Mouse (Mus musculus) left cerebral cortex, postnatal 4 days (tissue): ENCODE measurements around the gene 3110082I17Rik. TPM values are rescaled to one million over a fixed set of nuclear protein-coding genes. Genes with fewer than 3 reads are reported as not detected.
"Not testable (repeated sequence)": the region's sequence is repeated elsewhere in the genome, so short reads cannot be mapped to it uniquely, and the experiment has no call there.

Source experiments
- DNase-seq: peaks from one replicate; pipeline ENCODE4 v3.0.0-alpha.2; 2022
- intact Hi-C: fragments of 180-260 bp; cut with DNase I; formaldehyde crosslinking; loops from one replicate; pipeline ENCODE4 v1.15.1; 2025
- total RNA-seq, 2 experiments: library from RNA; stranded (reverse); gene quantifications; 2 replicates each; pipeline ENCODE4 v1.2.3; 2021

Gene 3110082I17Rik
- total RNA-seq, 2 experiments from 2014 or later = 18.0 to 19.2 TPM

DNA sequence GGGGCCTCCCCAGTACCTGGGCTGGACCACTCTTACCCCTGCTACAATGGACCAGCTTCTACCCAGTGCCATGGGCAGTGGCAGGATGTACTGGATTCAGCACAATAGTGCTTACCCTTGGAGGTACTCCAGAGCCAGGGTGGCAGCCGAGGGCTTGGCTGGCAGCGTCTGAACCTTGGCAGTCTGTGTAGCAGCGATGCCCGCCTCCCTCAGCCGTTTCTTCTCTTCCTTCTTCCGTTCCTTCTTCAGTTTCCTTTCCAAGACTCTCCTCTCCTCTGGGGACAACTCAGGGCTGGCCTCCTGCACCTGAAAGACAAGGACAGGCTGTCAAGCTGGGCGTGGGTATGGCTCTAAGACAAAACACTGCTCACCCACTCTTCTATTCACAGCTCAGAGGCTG is 96.5 kb downstream of the 3110082I17Rik start:
- intact Hi-C loops = loop anchor here (5.0 kb wide), 1 partner anchor 103 kb away; no protein-coding TSS in a partner anchor
- DNase-seq = no peak

DNA sequence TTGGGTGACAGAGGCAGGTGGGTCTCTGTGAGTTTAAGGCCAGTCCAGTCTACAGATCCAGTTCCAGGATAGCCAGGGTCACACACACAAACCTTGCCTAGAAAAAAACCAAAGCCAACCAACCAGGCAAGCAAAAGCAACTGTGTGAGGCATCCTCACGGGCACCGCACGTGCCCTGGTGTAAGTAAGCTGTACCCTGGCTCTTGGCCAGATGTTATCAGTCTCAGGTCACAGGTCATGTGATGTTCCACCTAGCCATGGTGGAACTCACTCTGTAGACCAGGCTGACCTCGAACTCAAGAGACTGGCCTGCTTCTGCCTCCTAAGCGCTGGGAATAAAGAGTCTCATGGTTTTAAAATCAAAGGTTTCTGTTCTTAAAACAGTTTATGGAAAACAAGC is 101.1 kb downstream of the 3110082I17Rik start:
- no peak for DNase-seq
- intact Hi-C loops = no loop called here

DNA sequence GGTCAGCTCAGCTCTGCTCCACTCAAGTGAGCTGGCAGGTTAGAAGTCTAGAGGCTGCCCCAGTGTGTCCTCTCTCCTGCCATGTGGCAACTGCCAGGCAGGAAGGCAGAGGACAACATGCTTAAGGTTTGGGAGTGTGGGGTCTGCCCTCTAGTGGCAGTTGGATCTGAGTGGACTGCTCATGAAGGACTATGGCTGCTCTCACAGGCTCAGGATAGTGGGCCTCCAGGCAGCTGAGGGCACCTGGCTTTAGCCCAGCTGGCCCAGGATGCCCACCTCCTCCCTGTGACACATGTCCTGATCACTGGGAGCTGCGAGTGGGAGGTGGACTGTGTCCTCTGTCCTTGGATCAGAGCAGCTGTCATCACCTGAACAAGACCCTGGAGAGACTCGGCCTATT is 101.7 kb downstream of the 3110082I17Rik start:
- peak; percentile 61 for DNase-seq
- intact Hi-C loops = no loop called here

DNA sequence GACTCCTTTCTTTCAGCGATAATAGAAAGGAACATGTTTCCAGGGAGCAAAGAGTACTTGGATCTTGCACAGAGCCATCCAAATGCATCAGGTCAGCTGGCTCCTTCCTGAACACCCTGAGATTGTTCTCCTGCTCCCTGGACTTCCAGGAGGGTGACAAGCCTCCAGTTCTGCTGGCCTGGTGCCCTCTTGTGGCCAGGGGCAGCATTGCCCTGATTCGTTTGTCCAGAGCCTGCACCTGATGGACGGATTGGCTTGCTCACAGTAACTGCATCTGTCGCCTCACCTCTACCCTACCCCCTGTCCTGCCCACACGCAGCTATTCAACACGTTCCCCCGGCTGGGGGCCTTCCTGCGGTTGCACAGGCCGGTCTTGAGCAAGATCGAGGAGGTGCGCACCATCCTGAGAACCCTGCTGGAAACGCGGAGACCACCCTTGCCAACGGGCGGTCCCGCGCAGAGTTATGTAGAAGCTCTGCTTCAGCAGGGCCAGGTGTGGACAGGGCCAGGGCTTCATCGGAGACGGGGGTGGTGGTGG is 105.0 kb downstream of the 3110082I17Rik start:
- peak; percentile 82 for DNase-seq
- intact Hi-C loops = no loop called here

DNA sequence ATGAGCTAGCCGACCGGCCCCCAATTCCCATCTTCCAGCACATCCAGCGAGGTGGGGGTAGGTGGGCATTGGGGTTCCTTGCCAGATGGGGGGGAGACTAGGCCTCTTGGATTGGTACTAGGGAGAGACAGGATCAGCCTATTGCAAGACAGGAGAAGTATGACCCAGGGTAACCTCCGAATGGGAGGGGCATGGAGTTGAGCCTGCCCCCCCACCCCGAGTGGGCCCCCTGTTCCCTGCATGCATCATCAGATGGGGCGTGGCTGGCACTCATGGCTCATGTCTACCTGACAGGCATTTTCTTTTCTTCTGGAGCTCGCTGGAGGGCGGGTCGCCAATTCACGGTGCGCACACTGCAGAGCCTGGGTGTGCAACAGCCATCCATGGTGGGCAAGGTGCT is 106.4 kb downstream of the 3110082I17Rik start:
- no peak for DNase-seq
- intact Hi-C loops = no loop called here

DNA sequence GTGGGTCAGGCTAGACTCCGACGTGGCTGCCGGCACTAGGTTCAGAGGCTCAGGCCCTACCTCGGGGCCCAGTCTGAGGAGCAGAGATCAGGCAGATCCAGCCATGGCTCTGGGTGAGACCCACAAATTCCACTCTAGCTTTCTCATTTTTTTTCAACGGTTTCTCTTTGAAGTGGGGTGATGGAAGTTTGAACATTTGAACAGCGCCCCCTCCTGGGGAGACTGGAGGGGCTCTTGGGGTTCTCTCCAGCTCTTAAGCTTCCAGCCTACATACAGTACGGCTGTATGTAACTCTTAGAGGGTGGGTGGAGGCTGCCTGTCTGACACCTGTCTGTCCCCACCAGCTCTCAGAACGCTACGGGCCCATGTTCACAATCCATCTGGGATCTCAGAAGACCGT is 106.8 kb downstream of the 3110082I17Rik start:
- intact Hi-C loops = no loop called here
- no peak for DNase-seq

DNA sequence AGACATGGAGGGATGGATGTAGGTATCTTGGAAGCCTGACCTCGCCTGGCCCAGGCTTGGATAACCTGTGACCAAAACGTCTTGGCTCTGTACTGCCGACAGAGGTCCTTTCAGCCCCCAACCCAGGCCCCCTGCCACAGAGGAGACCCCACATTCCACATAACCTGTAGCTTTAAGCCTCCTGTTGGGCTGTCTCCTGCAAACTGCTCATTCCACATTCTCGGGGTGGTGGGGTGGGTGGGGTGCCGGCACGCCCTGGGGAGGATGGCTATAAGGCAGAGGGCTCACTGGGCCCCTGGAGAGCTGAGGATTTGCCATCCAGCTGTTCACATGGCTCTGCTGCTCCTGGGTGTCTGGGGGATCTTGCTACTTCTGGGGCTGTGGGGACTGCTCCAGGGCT is 108.0 kb downstream of the 3110082I17Rik start, which contains the start of gene Cyp2w1:
Cyp2w1 (plus strand) TSS at position 301 of the 400 bp plus-strand sequence.
- DNase-seq = no peak
- intact Hi-C loops = no loop called here

DNA sequence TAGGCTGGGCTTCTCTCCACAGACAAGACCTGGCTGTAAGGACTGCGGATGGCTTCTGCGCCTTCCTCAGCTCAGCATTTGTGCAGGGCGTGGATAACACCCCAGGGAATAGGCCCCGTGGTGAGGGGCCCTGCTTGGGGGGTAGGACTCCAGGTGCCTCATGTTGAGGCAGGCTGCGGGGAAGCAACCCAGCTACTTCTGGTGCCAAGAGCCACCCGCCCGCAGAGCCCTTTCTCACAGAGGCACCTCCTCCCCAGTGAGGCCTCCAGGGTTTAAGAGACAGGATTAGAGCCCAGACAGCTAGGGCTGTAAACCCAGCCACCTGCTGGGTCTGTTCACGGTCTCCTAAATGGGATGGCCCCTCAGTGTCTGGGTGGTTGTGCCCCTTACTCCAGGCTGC is 108.7 kb downstream of the 3110082I17Rik start:
- no peak for DNase-seq
- intact Hi-C loops = no loop called here

DNA sequence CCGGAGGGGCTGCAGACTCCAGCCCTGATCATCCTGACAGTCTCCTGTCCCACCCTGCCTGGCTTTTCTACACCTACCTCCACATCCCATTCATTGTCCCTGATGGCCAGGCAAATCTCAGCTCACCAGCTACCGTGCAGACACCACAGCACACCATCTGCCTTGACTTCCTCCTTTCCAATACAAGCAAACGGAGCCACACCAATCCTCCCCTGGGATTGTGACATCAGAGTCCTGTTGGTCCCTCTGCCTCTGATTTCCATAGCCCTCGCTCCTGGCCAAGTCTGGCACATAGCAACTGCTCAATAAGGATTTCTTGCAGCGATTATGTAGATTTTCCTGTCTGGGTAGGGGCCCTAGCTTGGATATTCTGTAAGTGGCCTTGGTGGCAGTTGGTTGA is 109.2 kb downstream of the 3110082I17Rik start, which contains the start of gene Cox19:
Cox19 (minus strand) TSS at position 285 of the 400 bp plus-strand sequence.
- no peak for DNase-seq
- intact Hi-C loops = no loop called here

DNA sequence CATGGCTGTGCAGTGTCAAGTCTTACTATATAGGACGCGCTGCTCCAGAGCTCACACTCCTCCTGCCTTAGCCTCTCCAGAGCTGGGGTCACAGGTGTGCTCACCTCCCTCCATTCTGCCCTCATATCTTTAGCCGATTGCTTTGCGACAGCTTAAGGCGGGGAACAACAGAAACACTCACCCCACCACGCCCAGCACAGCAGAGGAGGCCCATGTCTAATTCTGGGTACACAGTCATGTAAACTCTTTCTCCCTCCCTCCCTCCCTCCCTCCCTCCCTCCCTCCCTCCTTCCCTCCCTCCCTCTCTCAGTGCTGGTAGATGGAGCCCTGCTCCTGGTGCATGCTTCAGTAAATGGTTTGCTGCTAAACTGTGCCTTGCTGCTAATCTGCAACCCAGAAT is 110.6 kb downstream of the 3110082I17Rik start:
- no peak for DNase-seq
- intact Hi-C loops = no loop called here

DNA sequence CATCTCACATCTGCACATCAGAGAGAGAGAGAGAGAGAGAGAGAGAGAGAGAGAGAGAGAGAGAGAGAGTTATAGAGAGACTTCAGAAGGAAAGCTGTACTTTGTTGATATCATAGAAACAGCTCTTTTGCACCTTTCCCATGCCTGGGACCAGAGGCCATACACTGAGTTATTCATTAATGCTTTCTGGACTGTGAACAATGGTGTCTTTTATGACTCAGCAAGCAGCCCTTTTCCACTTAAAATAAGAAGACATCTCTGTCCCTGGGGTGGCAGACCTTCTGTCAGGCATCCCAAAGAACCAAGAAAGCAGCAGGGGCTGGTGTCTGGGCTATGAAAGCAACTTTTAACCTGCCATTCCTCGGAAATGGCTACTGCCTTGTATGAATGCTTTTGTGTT is 113.1 kb downstream of the 3110082I17Rik start:
- intact Hi-C loops = no loop called here

DNA sequence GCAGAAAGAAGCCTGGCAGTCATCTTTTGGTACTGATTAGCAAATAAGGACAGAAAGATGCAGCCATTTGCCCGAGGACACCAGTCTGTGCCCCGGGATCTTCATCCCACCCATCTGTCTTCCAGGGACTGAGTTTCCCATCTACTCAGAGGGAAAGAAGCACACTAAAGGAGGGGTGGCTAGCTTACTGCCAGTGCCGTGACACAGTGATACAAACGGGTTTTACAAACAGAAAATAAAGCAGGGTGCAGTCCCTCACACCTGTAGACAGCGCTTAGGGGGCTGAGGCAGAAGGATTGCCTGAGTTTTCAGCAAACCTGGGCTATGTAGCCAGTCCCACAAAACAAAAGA is 115.0 kb downstream of the 3110082I17Rik start:
- no peak for DNase-seq

More for the DNA sequence above, 113.1 kb downstream of the 3110082I17Rik start:
- no peak for DNase-seq

DNA sequence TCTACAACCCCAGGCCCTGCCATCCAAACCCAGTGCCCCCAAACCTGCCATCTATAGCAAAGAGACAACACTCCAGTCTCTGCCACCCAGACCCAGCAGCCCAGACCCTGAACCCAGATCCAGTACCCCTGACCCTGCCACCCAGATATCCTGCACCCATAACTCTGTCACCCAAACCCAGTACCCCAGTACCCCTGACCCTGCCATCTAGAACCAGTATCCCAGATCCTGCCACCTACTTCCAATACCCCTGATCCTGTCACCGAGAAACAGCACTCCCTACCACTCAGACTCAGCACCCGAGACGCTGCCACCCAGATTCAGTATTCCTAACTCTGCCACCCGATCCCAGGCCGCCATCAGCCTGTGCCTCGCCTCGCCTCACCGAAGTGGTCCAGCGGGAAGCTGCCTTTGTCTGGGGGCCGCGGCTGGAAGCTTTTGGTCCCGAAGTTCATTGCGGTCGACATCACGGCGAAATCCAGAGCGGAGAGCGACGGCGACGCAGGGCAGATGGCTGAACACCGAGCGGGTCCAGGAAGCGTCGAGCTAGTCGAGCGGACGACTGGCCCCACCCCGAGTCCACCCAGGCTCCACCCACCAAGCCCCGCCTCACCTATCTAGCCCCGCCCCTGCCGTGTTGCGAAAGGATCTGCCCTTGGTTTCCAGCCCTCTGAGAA is 115.5 kb downstream of the 3110082I17Rik start:
- peak; percentile 94 for DNase-seq
- intact Hi-C loops = no loop called here

More for the DNA sequence above, 115.0 kb downstream of the 3110082I17Rik start:
- intact Hi-C loops = no loop called here

DNA sequence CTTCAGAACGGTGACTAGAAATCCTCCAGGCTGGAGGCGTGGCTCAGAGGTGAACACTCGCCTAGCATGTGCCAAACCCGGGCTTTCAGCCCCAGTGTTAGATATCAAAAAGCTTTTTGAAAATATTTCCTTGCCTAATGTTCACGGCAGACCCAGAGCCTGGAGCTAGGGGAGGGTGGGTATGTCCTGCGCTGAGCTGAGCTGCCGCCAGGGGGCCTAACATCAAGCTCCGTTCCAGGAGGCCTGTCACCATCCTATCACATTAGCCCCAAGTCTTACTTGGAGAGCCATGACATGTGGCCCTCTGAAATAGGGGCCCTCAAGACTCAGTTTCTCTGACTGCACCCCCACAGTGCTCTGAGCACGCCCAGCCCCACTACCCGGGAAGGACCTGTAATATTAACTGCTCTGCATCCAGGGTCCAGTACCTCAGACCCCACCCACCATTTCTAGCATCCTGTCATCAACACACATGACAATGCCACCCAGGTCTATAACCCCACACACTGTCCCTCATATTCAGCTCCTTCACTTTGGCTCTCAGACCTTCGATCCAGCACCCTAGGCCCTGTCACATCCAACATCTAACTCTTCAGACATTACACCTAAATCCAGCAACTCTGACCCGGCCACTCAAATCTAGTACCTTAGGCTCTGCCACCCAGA is 116.2 kb downstream of the 3110082I17Rik start:
- DNase-seq = peak; percentile 81
- intact Hi-C loops = no loop called here

DNA sequence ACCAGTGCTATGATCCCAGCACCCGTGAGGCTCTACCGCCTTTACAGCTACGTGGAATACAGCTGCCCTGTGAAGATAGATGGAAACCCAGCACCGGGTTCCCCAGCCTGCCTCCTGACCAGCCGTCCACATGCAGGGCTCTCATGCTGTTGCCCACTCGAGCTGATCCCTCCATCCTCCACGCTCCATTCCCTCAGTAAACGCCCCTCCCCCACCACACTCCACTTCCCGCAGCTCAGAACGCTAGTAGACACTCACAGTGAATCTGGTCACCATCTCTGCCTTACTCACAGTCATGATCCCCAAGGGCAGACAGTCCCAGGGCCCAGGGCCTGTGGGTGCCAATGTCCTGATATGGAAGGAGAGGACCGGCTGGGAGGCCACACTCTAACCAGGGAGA is 121.4 kb downstream of the 3110082I17Rik start:
- DNase-seq = no peak
- intact Hi-C loops = no loop called here

DNA sequence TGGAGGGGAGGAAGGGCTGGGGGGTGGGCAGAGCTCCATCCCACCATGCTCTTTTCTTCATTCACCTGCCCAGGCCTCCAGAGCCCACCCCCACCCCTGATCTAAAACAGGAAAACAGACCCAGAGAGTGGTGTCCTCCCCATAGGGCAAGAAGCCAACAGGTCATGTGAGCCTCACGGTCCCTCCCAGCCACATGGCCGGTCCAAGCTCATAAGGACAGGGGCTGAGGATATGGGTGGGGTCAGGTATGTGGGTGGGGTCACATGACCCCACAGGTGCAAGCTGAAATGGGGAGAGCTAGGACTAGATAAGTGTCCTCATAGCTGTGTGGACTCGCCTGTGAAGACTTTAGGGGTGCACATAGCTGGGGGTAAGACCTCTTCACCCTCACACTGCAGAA is 121.9 kb downstream of the 3110082I17Rik start:
- DNase-seq = no peak
- intact Hi-C loops = no loop called here

DNA sequence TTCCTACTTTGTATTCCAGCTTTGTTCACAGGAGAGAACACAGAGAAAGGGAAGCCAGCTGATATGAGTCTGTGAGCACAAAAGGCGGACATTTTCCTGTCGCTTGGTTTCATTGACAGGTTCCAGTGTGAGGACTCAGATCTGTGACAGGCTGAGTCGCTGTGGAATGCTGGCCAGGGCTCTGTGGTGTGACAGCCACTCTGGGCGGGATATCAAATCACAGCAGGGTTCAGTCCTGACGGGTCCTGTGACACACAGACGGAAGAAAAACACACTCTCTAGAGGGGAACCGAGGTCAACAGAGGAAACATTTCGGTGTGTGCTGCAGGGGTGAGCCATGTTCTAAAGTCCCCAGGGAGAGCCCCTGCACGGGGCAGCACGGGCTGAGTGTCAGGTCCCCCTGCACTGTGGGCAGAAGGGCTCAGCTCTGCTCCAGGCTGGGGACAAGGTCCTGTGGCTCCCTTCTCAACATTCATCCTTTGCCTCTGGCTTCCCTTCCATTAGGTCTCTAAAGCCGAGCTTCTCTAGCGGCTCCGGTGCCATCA is 122.4 kb downstream of the 3110082I17Rik start:
- intact Hi-C loops = no loop called here
- peak; percentile 71 for DNase-seq

DNA sequence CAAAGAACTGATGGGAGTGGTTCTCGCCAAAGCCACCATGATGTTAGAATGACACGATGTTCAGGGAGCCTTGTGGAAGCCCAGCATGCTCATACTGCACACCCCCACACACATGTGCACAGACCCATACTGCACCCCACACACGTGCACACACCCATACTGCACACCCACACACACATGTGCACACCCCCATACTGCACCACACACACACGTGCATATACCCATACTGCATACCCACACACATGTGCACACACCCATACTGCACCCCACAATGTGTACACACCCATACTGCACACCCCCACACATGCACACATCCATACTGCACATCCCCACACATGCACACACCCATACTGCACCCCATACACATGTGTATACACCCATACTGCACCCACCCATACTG is 124.7 kb downstream of the 3110082I17Rik start:
- intact Hi-C loops = no loop called here

DNA sequence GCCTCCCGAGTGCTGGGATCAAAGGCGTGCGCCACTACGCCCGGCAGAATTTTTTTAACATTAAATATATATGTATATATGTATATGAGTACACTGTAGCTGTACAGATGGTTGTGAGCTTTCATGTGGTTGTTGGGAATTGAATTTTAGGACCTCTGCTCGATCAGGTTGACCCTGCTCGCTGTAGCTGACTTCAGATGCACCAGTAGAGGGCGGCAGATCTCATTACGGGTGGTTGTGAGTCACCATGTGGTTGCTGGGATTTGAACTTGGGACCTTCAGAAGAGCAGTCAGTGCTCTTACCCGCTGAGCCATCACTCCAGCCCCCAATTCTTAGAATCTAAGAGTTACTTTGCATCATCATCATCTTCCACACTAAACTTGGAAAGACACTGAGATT is 125.9 kb downstream of the 3110082I17Rik start:
- intact Hi-C loops = not testable (repeated sequence)

More for the DNA sequence above, 124.7 kb downstream of the 3110082I17Rik start:
- DNase-seq = no peak

DNA sequence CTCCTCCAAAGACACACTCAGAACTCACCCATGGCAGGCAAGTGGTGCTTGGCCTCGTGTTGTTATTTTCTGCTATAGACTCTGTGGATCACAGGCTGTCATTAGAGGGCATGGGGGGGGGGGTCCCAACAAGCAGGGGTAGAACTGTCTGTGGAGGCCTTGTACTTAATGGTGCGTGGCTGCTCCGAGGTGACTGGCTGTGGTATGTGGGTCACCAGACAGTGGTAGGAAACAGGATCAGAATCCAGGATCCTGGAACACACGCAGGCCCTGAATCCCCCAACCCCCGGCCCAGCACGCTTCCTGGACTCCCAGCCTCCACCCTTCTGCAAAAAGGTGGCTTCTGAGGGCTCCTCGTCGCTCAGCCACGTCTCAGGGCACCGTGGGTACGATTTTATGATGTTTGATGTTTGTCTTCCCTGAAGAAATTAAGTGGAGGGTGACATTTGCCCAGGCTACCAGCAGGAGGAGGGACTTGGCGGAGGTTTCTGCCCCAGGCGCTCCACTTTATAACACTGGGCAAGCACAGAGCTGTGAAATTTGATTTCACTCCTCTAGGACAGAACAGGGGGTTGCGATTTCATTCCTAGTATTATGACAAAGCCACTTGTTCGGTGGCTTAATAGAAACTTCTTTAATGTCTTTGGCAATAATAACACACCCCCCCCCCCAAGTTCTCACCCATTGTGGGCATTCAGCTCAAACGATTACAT is 126.9 kb downstream of the 3110082I17Rik start:
- no peak for DNase-seq
- intact Hi-C loops = no loop called here

More for the DNA sequence above, 125.9 kb downstream of the 3110082I17Rik start:
- DNase-seq = not testable (repeated sequence)
